Mouse (Mus musculus): Measurements from ENCODE around the gene Vmn2r67. TPM values are rescaled to one million over a fixed set of nuclear protein-coding genes. Genes with fewer than 3 reads are reported as not detected.
"Not testable (repeated sequence)": the region's sequence is repeated elsewhere in the genome, so short reads cannot be mapped to it uniquely, and the experiment has no call there.

Gene Vmn2r67
- total RNA-seq (2022): not detected

- no peak for DNase-seq (ENCODE audit: low spot score in 2 of 2)
Observed at GRCm38 (mm10) chr7:85155898-85156297, at the start of gene Vmn2r67. Vmn2r67 (minus strand) TSS chr7:85155998.

- not testable (repeated sequence) for DNase-seq (ENCODE audit: low spot score in 2 of 2)
Observed at GRCm38 (mm10) chr7:85104531-85104930, 51.3 kb downstream of the Vmn2r67 start.

Other genes starting within 250 kb of the Vmn2r67 start
- gene Vmn2r65, start 191.9 kb downstream of the Vmn2r67 start, total RNA-seq (2022): not detected
- not detected for gene Vmn2r66, start 143.7 kb downstream of the Vmn2r67 start, total RNA-seq (2022)
- not detected for gene Vmn2r68, start 81.8 kb upstream of the Vmn2r67 start, total RNA-seq (2022)